Mouse (Mus musculus) brown adipose tissue, adult 24 weeks (tissue): Measurements from ENCODE around the gene Ncoa7. TPM values are rescaled to one million over a fixed set of nuclear protein-coding genes. Genes with fewer than 3 reads are reported as not detected.
"Not testable (repeated sequence)": the region's sequence is repeated elsewhere in the genome, so short reads cannot be mapped to it uniquely, and the experiment has no call there.

Experiments used
- H3K27ac ChIP-seq: fragments of 200-500 bp; replicated peaks from 2 replicates; pipeline ENCODE4 v1.5.1; 2012; ENCODE audit warnings: low read depth, mild to moderate bottlenecking, low read length
- H3K4me1 ChIP-seq: fragments of 200-500 bp; 2 replicates; pipeline ENCODE4 v1.6.1; 2012; ENCODE audit warnings: low read length, mixed read lengths; ENCODE audit not compliant: control insufficient read depth, insufficient read depth, insufficient read length
- H3K4me3 ChIP-seq: fragments of 200-500 bp; 2 replicates; pipeline ENCODE4 v1.5.1; 2012; ENCODE audit warnings: low read depth, mild to moderate bottlenecking, low read length, moderate library complexity; ENCODE audit not compliant: insufficient read depth
- polyA plus RNA-seq: library from polyadenylated mRNA; stranded (reverse); fragments of >200 nt; gene quantifications from 2 replicates; pipeline ENCODE4 v1.2.4, GENCODE M21; 2012; ENCODE audit not compliant: missing spikeins, insufficient read depth, insufficient read length

The Ncoa7 gene
- polyA plus RNA-seq, 1 experiment: 20.7 TPM

GRCm38 (mm10) chr10:30683449-30683848 is 119.7 kb downstream of the Ncoa7 start:
- H3K27ac ChIP-seq: no peak overlapping the region
- no peaks in the 10 kb centered on the region for H3K4me1 ChIP-seq
- H3K4me3 ChIP-seq: no peak overlapping the region

DNA sequence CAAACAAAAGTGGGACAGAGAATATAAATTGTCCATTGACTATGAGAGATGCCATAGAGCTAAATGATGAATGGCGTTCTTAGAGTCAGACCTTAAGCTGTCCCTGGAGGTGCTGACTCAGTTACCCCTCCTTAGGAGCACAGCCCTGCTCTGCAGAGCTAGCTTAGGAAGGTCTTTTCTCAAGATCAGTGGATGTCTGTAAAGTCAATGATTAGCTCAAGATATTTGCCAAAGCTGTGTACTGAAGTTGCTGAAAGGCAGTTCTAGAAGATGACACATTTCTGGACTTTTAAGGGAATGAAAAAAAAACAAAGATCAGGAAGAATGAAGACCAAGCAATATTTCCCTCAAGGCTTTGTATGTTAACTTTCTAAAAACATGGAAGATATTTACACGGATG is 123.4 kb downstream of the Ncoa7 start:
- H3K4me3 ChIP-seq: no peak overlapping the region
- H3K4me1 ChIP-seq: no peaks in the 10 kb centered on the region
- H3K27ac ChIP-seq: no peak overlapping the region

GRCm38 (mm10) chr10:30678051-30678450 is 125.1 kb downstream of the Ncoa7 start:
- no peak overlapping the region for H3K4me3 ChIP-seq
- H3K27ac ChIP-seq: no peak overlapping the region
- no peaks in the 10 kb centered on the region for H3K4me1 ChIP-seq

DNA sequence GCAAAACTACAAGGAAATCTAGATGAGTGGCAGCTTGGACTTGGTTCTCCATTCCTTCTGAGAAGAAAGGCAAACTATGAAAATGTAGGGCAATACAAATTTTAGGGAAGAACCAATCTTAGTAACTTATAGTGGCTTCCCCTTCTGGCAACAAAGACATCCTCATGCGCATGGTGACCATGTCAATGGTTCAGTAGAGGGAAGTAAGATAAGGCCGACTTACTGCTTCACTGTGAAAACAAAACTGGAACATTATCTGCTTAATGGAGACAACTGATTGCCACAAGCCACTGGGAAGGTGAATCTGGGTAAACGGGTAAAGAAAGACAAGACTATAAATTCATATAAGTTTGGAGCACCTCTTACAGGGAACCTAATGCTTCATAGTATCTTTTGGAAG is 128.3 kb downstream of the Ncoa7 start:
- Histone ChIP-seq H3K4me1 (no peaks in the 10 kb centered on the region), H3K27ac (no peak overlapping the region), H3K4me3 (no peak overlapping the region)

GRCm38 (mm10) chr10:30666580-30666979 is 136.5 kb downstream of the Ncoa7 start:
- Histone ChIP-seq H3K4me1 (no peaks in the 10 kb centered on the region), H3K4me3 (no peak overlapping the region), H3K27ac (no peak overlapping the region)

DNA sequence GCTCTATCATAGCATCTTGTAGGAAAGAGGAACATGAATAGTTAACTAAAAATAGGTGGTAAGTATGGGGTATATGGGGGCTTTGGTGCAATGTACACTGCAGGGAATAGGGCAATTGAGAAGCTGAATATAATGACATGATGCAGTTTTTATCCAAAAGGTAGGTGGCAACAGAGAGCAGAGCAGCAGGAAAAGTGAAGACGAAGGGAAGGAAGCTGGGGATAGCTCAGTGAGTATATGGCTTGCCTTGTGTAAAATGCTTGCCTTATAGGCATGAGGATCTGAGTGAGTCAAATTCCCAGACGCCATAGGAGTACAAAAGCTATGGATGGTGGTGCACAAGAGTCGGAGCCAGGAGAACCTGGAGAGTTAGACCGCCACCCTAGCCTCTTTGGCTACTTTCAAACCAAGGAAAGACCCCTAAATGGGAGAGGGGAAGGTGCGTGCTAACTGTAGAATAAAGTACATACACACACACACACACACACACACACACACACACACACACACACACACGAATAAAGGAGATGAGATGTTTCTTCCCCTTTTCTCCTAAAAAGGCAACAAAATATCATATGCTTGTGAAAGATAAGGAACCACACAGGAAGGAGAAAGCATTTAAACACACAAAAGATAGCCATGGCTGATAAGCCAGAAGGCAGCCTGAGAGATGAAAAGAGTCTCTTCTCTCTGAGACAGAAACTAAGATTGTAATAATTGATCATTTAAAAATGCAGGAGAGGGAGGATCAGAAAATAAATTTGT is 142.4 kb downstream of the Ncoa7 start:
- no peaks in the 10 kb centered on the region; the same call in 1 of the 2 replicates for H3K4me1 ChIP-seq
- no peak overlapping the region for H3K27ac ChIP-seq
- no peak overlapping the region for H3K4me3 ChIP-seq

GRCm38 (mm10) chr10:30655655-30656054 is 147.5 kb downstream of the Ncoa7 start:
- peak overlapping the region; percentile 71 for H3K27ac ChIP-seq
- H3K4me1 ChIP-seq: no peaks in the 10 kb centered on the region; the same call in 1 of the 2 replicates

GRCm38 (mm10) chr10:30647681-30648080 is 155.4 kb downstream of the Ncoa7 start:
- Histone ChIP-seq H3K27ac (no peak overlapping the region), H3K4me1 (no peaks in the 10 kb centered on the region), H3K4me3 (no peak overlapping the region)

More at GRCm38 (mm10) chr10:30655655-30656054, 147.5 kb downstream of the Ncoa7 start:
- H3K4me3 ChIP-seq: peak overlapping the region; percentile 63

- Histone ChIP-seq H3K4me3 (no peak overlapping the region), H3K4me1 (no peaks in the 10 kb centered on the region), H3K27ac (no peak overlapping the region)
Measured at GRCm38 (mm10) chr10:30638216-30638615, 164.9 kb downstream of the Ncoa7 start.

DNA sequence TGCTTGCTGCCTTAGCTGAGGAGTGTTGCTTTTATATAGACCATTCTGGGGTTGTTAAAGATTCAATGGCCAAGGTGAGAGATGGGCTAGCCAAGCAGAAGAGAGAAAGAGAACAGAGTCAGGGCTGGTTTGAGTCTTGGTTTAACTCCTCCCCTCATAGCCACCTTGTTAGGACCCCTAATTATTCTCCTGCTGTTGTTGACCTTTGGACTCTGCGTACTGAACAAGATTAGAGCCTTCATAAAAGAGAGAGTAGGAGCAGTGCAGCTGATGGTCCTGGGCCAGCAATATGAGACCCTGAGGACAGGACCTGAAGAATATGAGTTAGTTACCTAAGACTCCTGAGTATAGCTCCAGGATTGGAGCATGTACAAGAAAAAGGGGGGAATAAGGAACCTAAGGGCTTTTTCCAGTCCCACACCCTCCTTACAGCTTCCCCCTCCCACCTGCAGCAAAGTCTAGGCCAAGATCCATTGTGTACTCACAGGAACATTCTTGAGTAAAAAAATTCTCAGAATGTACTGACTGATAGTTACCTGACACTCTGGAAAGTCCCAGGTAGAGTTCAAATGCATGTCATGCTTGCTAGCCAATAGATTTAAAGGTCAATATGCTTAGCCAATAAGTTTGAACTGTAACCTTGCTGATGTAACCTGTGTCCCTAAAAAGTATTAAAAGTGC is 166.5 kb downstream of the Ncoa7 start:
- not testable (repeated sequence) for H3K4me1 ChIP-seq, H3K27ac ChIP-seq, H3K4me3 ChIP-seq

- Histone ChIP-seq H3K4me3 (no peak overlapping the region), H3K27ac (no peak overlapping the region), H3K4me1 (no peaks in the 10 kb centered on the region)
Measured at GRCm38 (mm10) chr10:30632718-30633117, 170.4 kb downstream of the Ncoa7 start.

DNA sequence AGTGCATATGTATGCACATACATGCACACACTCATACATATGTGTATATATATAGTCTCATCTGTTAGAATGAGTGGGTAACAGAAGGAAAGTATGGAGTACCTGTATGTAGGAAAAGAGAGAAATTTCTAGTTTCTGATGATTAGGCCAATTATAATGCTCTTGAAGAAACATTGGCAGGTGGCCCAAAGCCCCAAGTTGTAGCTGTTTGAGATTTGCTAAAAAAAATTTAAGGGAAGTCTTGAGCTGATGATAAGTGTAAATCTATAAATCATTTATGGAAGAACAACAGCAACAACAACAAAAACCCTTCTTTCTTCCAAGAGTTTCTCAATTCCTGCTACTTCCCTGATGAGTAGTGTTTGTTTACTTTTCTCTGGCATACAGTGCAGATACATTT is 173.1 kb downstream of the Ncoa7 start:
- Histone ChIP-seq H3K4me3 (no peak overlapping the region), H3K27ac (no peak overlapping the region), H3K4me1 (no peaks in the 10 kb centered on the region)

GRCm38 (mm10) chr10:30629513-30629912 is 173.6 kb downstream of the Ncoa7 start, which contains the start of gene Hint3:
Hint3 (minus strand) TSS chr10:30629632.
- Histone ChIP-seq H3K27ac (no peak within 1 kb of the TSS), H3K4me1 (no peaks in the 10 kb centered on the region), H3K4me3 (no peak within 1 kb of the TSS)

GRCm38 (mm10) chr10:30628444-30628843 is 174.7 kb downstream of the Ncoa7 start:
- H3K4me3 ChIP-seq, H3K27ac ChIP-seq, H3K4me1 ChIP-seq: not testable (repeated sequence)

DNA sequence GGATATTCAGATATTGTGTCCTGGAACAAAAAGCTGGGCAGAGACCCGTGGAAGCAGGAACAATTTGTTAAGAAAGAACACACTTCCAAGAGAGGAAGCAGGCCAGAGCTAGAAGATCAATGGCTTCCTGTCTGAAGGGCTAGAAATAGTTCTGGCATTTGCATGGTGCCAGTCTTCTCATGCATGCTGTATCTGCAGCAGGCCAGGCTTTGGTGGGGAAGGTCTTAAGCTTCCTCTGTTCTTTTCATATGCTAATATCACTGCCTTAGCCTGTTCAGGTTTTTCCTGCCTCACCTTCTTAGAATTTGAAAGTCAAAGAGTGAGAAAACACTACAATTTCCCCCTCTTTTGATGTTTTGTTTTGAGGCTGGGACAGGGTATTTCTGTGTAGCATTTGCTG is 175.6 kb downstream of the Ncoa7 start:
- no peak overlapping the region for H3K4me3 ChIP-seq
- H3K4me1 ChIP-seq: 0 out of 2 replicates have a peak, but pooled peaks cover 2% of the 10 kb centered on the region
- no peak overlapping the region for H3K27ac ChIP-seq
